Mouse (Mus musculus): ENCODE results near the gene Tcf12.
A peak's percentile ranks its signal among the peaks of the same experiment; 100 is the strongest.

Tcf12 gene

DNA sequence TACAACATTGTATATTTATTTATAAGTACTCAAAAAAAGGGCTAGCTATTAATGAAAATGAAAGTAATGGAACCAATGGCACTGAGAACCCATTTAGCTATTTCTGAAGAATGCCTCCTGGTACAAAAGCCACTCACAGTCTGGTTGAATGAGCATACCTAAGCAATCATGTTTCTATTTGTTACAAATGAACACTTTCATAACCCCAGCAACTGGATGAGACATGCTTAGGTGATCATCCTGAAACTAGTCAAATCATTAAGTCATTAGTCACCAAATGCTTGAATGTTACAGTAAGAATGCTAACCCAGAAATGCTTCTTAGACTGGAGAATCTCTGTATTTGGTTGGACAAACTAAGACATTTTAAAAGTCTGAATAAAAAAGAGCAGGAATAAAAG is 35.5 kb downstream of the Tcf12 start:
- Histone ChIP-seq H3K9me3 (ENCODE audit: low read length) (no peaks in the 10 kb centered on the region), H3K4me1 (replicated peaks; ENCODE audit: low read depth, low read length) (no peaks in the 10 kb centered on the region), H3K4me3 (replicated peaks; ENCODE audit: low read length) (no peak overlapping the region), H3K27me3 (ENCODE audit: insufficient read depth, low read length) (no peaks in the 10 kb centered on the region), H3K36me3 (ENCODE audit: insufficient read depth, low read length) (no peaks in the 10 kb centered on the region)
- TF ChIP-seq NANOG (IDR thresholded peaks at IDR 0.05; ENCODE audit: borderline replicate concordance, low read length) = no peak

DNA sequence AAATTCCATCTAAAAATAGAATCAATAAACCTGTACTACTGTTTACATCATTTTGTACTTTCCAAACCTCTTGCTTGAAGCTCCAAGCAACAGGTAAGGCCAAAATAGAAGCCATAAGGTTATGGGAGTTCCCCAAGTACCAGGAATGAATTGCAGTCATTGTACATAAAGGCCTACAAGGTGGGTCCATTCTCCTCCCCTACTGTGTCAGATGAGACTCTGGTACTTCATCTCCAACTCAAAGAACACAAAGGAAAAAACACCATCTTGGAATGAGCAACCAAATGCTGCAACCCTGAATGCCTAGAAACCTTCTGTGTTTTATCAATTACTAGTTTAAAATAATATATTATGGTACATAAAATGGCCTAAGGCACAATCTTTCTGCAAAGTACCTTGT is 45.5 kb downstream of the Tcf12 start:
- no peak overlapping the region for H3K4me3 ChIP-seq (replicated peaks; ENCODE audit: low read length)
- H3K27me3 ChIP-seq (ENCODE audit: insufficient read depth, low read length) = no peaks in the 10 kb centered on the region
- 0 out of 2 replicates have a peak, but pooled peaks cover 4% of the 10 kb centered on the region for H3K9me3 ChIP-seq (ENCODE audit: low read length)
- no peaks in the 10 kb centered on the region for H3K36me3 ChIP-seq (ENCODE audit: insufficient read depth, low read length)
- H3K4me1 ChIP-seq (replicated peaks; ENCODE audit: low read depth, low read length) = peaks cover 13% of the 10 kb centered on the region
- TF ChIP-seq POU5F1 (IDR thresholded peaks at IDR 0.05; ENCODE audit: borderline replicate concordance, low read length) (no peak), NANOG (IDR thresholded peaks at IDR 0.05; ENCODE audit: borderline replicate concordance, low read length) (0 out of 2 replicates have a peak, but pooled peaks have one; percentile 20)

- TF ChIP-seq NANOG (IDR thresholded peaks at IDR 0.05; ENCODE audit: borderline replicate concordance, low read length) (no peak), CTCF (conservative IDR thresholded peaks at IDR 0.05; ENCODE audit: low read length) (no peak), POU5F1 (IDR thresholded peaks at IDR 0.05; ENCODE audit: borderline replicate concordance, low read length) (no peak)
- H3K9me3 ChIP-seq (ENCODE audit: low read length) = no peaks in the 10 kb centered on the region
- no peaks in the 10 kb centered on the region for H3K4me1 ChIP-seq (replicated peaks; ENCODE audit: low read depth, low read length)
- no peaks in the 10 kb centered on the region for H3K36me3 ChIP-seq (ENCODE audit: insufficient read depth, low read length)
- H3K27me3 ChIP-seq (ENCODE audit: insufficient read depth, low read length) = no peaks in the 10 kb centered on the region
- no peak overlapping the region for H3K4me3 ChIP-seq (replicated peaks; ENCODE audit: low read length)
These were observed 58.5 kb downstream of the Tcf12 start for GRCm38 (mm10) chr9:72053144-72053543.

DNA sequence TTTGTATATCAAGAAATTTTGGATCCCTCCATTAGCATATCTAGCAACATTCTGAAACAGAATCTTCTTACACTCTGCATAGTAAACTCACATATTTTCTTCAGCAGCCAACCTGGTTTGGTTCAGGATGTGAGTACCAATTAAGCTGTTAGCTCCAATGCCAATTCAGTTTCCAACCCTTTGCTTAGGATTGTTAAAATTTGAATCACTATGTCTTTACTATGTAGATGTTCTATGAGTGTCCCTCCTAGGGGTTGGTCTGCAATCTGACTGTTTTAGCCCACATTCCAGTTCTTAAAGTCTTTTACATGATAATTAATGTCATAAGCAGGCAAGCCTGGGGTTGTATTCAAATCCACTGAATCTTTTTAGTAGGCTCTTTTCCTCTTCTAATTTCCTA is 71.5 kb downstream of the Tcf12 start:
- Histone ChIP-seq H3K4me3 (replicated peaks; ENCODE audit: low read length) (no peak overlapping the region), H3K4me1 (replicated peaks; ENCODE audit: low read depth, low read length) (peaks cover 13% of the 10 kb centered on the region), H3K9me3 (ENCODE audit: low read length) (no peaks in the 10 kb centered on the region), H3K36me3 (ENCODE audit: insufficient read depth, low read length) (no peaks in the 10 kb centered on the region), H3K27me3 (ENCODE audit: insufficient read depth, low read length) (no peaks in the 10 kb centered on the region)
- TF ChIP-seq CTCF (conservative IDR thresholded peaks at IDR 0.05; ENCODE audit: low read length) (no peak), POU5F1 (IDR thresholded peaks at IDR 0.05; ENCODE audit: borderline replicate concordance, low read length) (no peak), NANOG (IDR thresholded peaks at IDR 0.05; ENCODE audit: borderline replicate concordance, low read length) (0 out of 2 replicates have a peak, but pooled peaks have one; percentile 10)

GRCm38 (mm10) chr9:72039369-72039768 is 72.3 kb downstream of the Tcf12 start:
- no peak for TF ChIP-seq NANOG (IDR thresholded peaks at IDR 0.05; ENCODE audit: borderline replicate concordance, low read length)
- no peak for TF ChIP-seq CTCF (conservative IDR thresholded peaks at IDR 0.05; ENCODE audit: low read length)
- no peak for TF ChIP-seq POU5F1 (IDR thresholded peaks at IDR 0.05; ENCODE audit: borderline replicate concordance, low read length)
- H3K27me3 ChIP-seq (ENCODE audit: insufficient read depth, low read length) = no peaks in the 10 kb centered on the region
- no peaks in the 10 kb centered on the region for H3K9me3 ChIP-seq (ENCODE audit: low read length)
- no peaks in the 10 kb centered on the region for H3K36me3 ChIP-seq (ENCODE audit: insufficient read depth, low read length)
- peaks cover 13% of the 10 kb centered on the region for H3K4me1 ChIP-seq (replicated peaks; ENCODE audit: low read depth, low read length)
- no peak overlapping the region for H3K4me3 ChIP-seq (replicated peaks; ENCODE audit: low read length)

- Histone ChIP-seq H3K27me3 (ENCODE audit: insufficient read depth, low read length) (no peaks in the 10 kb centered on the region), H3K9me3 (ENCODE audit: low read length) (no peaks in the 10 kb centered on the region), H3K4me1 (replicated peaks; ENCODE audit: low read depth, low read length) (peaks cover 13% of the 10 kb centered on the region), H3K36me3 (ENCODE audit: insufficient read depth, low read length) (no peaks in the 10 kb centered on the region), H3K4me3 (replicated peaks; ENCODE audit: low read length) (no peak overlapping the region)
- no peak for TF ChIP-seq NANOG (IDR thresholded peaks at IDR 0.05; ENCODE audit: borderline replicate concordance, low read length)
- TF ChIP-seq POU5F1 (IDR thresholded peaks at IDR 0.05; ENCODE audit: borderline replicate concordance, low read length) = no peak
- no peak for TF ChIP-seq CTCF (conservative IDR thresholded peaks at IDR 0.05; ENCODE audit: low read length)
These were observed 74.6 kb downstream of the Tcf12 start for GRCm38 (mm10) chr9:72037059-72037516.

DNA sequence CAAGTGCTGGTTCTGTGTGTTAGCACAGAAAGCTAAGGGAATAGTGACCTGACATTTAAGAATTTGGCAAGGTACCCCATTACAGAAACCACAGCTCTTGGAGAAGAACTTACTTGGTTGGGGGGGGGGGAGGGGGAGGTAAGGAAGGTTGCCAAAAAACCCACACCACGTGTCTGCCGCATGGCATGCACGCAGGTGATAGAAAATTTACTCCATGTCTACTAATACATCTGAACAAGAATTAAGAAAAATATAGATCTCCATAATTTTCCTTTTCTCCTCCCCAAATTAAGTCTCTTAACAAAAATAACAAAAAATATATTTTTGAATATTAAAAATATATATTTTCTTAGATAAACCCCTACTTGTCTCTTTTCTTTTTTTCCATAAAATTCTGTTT is 75.4 kb downstream of the Tcf12 start:
- no peak for TF ChIP-seq POU5F1 (IDR thresholded peaks at IDR 0.05; ENCODE audit: borderline replicate concordance, low read length)
- TF ChIP-seq NANOG (IDR thresholded peaks at IDR 0.05; ENCODE audit: borderline replicate concordance, low read length) = no peak
- no peak for TF ChIP-seq CTCF (conservative IDR thresholded peaks at IDR 0.05; ENCODE audit: low read length)
- no peak overlapping the region for H3K4me3 ChIP-seq (replicated peaks; ENCODE audit: low read length)
- H3K36me3 ChIP-seq (ENCODE audit: insufficient read depth, low read length) = no peaks in the 10 kb centered on the region
- H3K4me1 ChIP-seq (replicated peaks; ENCODE audit: low read depth, low read length) = peaks cover 13% of the 10 kb centered on the region
- no peaks in the 10 kb centered on the region for H3K9me3 ChIP-seq (ENCODE audit: low read length)
- no peaks in the 10 kb centered on the region for H3K27me3 ChIP-seq (ENCODE audit: insufficient read depth, low read length)

DNA sequence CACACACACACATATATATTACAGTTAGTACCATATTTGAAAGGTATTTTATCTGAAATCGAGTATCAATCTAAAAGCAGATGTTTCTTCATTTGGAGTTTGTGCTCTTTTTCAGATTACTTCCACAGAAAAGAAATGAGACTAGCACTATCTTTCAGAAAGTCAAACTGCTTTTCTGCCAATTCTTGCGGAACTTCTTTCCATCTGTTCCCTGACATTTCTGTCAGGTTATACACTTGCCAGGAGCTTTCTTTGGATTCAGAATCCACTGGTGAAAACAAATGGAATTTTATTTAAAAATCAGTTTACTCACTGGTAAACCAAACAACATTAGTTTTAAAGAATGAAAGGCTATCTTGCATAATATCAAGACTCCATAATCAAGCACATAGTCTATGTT is 78.4 kb downstream of the Tcf12 start:
- Histone ChIP-seq H3K9me3 (ENCODE audit: low read length) (no peaks in the 10 kb centered on the region), H3K4me1 (replicated peaks; ENCODE audit: low read depth, low read length) (no peaks in the 10 kb centered on the region), H3K36me3 (ENCODE audit: insufficient read depth, low read length) (no peaks in the 10 kb centered on the region), H3K27me3 (ENCODE audit: insufficient read depth, low read length) (no peaks in the 10 kb centered on the region), H3K4me3 (replicated peaks; ENCODE audit: low read length) (no peak overlapping the region)
- no peak for TF ChIP-seq NANOG (IDR thresholded peaks at IDR 0.05; ENCODE audit: borderline replicate concordance, low read length)
- TF ChIP-seq POU5F1 (IDR thresholded peaks at IDR 0.05; ENCODE audit: borderline replicate concordance, low read length) = no peak
- no peak for TF ChIP-seq CTCF (conservative IDR thresholded peaks at IDR 0.05; ENCODE audit: low read length)

DNA sequence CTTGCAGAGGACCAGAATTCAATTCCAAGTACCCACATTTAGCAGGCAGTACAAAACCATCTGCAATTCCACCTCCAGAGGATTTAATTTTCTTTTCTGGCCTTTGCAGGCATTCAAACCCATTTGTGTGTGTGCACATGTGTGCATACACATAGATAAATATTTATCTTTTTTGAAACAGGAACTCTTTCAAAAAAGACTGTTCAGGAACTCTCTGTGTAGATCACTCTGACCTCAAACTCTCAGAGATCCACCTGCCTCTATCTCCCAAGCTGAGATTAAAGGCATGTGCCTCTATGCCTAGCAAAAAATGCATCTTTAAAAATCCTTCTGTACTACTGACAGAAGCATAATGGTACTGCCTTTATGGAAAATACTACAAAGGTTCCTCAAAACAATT is 81.4 kb downstream of the Tcf12 start:
- H3K4me3 ChIP-seq (replicated peaks; ENCODE audit: low read length) = no peak overlapping the region
- H3K27me3 ChIP-seq (ENCODE audit: insufficient read depth, low read length) = no peaks in the 10 kb centered on the region
- H3K4me1 ChIP-seq (replicated peaks; ENCODE audit: low read depth, low read length) = no peaks in the 10 kb centered on the region
- no peaks in the 10 kb centered on the region for H3K36me3 ChIP-seq (ENCODE audit: insufficient read depth, low read length)
- no peak for TF ChIP-seq CTCF (conservative IDR thresholded peaks at IDR 0.05; ENCODE audit: low read length)
- no peak for TF ChIP-seq POU5F1 (IDR thresholded peaks at IDR 0.05; ENCODE audit: borderline replicate concordance, low read length)
- no peaks in the 10 kb centered on the region for H3K9me3 ChIP-seq (ENCODE audit: low read length)

Measured in E14TG2a.4 (cell line).